Mouse (Mus musculus) embryo, embryonic 11 days (tissue): ENCODE results near the gene Lrch1.

Experiments
- DNase-seq: peaks from one replicate; pipeline ENCODE4 v3.0.0-alpha.2; 2015

Lrch1 gene

DNA sequence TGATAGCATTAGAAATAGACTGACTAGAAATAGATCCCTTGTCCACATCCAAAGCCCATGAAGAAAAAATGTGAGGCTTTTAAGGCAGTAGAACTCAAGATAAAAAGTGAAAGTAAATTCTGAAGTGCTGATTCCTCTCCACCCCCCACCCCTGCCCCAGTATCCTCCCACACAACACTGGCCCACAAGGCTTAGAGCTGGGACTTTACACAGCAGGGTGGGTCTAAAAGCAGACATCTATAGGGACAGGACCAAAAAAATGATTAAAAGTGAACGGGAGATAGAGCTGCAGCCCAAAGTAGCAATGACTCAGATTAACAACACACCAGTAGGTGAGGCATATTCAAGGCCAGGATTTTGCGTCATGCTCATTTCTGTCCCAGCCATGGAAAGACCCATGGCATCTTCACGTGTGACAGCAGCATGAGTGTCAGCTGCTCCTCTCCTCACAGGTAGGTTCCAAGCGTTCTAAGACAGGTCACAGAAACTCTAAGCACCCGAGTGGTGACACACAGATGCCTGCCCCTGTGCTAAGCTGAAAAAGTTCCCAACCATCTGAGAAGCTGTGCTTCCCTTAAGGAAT lies 29.1 kb downstream of the Lrch1 start:
- DNase-seq = no peak

DNA sequence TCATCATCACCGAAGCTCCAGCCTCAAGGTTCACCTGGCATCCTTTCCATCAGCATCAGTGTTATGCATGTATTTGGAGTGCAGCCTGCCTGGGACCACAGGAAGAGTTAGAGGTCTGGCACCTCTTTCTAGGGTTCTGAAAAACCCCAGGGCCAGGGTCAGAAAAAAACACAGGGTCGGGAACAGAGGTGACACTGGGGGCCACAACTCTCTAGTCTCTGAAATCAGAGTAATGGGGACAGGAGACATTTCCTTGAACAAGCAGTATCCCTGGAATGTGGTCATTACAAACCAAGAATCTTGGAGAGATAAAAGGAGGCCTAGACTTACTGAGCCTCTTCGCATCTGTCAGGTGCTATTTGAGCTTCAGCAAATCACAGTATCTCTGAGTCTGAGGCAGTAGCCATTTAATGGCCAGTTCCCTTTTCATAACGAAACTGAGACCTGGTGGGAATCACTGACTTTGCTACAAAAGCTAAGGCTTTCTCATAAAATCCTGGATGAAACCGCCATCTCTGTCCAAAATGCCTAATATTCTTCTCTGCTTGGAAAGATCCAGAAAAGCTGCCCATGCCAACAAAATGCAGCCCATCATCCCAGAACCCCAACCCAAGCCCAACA lies 30.1 kb downstream of the Lrch1 start:
- DNase-seq = no peak

DNA sequence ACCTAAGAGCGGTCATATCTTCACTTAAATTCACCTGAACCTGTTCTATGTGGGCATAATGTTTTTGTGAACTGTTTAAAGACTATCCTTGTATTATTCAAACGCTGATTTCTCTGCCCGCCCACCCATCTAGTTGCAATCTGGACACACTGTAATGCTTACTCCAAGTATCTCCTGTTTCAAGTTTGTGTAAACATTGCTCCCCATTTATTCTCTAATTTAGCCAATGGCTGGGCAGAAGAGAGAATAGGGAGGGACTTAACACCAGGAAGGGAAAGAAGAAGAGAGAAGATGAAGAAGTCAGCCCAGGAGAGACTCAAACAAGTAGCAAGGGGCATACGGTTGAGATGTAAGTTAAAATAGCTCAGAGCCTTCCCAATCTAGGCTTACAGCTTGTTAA lies 31.0 kb downstream of the Lrch1 start:
- DNase-seq = no peak

DNA sequence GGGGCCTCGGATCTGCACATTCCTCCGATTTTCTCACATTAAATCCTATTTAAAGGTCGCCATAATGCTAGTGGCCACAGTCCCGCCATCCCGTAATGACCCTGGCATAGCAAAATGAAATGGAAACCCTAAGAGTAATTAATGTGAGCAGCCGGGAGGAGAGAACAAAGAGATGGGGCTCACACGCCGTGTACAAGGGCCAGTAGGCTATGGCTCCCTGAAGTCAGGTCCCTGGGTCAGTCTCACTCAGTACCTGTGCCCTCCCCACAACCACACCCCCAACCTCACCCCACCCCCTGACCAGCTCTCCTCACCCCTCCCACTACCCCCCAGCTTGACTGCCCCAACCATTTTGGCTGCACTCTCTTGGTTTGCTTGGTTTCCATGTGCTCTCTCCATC lies 31.6 kb downstream of the Lrch1 start:
- DNase-seq = no peak

DNA sequence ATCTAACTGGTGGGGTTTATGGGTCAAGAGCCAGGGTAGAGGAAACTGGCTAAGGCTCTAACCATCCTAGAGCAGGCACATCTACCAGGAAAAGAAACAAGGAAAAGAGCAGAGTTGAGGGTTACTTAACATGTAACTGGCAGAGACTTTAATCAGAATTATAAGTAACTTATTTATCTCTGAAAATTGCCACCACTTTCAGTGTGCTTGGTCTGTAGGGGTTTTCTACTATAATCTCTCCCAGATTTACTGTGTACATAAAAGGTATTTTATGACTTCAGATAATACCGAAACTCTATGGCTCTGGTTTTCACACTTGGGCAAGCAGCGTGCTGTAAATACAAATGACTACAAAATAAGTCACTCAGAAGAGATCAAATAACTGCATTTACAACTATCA lies 32.0 kb downstream of the Lrch1 start:
- no peak for DNase-seq

DNA sequence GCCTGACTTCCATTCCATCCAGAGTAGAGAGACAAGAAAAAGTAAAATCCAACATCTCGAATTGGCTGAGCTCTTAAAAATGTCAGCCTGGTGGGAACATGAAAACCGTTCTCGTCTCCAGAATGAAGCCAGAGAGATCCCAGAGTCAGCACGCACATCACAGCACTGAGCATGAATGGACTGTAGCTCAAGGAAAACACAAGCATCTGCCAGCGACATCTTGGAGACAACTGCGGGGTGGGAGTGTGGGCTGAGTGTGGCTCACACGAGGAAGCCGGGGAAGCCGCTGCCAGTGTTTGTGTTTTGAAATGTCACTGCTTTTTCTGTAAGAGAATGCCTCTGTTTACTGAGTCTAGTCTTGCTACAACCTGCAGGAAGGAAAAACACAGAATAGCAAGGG lies 32.7 kb downstream of the Lrch1 start:
- no peak for DNase-seq

DNA sequence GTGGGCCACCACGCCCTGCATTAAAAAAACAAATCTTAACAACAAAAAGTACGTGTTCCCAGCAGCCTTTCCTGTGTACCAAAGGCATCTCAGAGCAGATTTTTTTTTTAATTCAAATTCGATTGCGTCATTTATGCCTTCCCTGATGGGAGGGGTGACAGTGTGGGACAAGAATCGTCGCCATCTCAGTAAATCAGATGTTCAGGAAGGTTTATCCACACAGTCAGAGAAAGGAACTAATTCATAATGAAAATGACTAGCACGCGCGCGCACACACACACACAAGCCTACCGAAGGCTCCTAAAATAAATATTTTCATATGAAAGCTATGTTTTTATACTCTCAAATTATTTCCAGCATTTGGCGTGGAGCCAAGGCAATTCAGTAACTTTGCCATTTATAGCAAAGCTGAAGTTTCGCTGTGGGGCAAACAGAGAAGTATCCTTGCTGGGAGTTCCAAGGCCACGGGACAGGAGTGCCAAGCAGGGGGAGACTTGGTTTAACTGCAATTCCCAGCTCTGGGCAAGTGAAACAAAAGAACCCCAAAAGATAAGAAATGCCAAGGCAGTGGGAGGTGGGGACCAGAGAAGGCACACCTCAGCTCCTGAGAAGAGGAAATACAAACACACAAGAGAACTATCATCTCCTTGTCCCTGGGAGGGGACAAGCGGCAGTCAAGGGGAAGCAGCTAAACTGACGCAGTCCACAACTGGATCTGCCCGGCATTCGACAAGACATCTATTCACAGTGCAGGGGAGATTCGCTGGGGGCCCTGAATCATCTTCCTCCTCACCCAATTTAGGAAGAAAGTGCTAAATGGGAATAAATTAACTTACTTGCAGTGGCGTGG lies 34.1 kb downstream of the Lrch1 start:
- no peak for DNase-seq

DNA sequence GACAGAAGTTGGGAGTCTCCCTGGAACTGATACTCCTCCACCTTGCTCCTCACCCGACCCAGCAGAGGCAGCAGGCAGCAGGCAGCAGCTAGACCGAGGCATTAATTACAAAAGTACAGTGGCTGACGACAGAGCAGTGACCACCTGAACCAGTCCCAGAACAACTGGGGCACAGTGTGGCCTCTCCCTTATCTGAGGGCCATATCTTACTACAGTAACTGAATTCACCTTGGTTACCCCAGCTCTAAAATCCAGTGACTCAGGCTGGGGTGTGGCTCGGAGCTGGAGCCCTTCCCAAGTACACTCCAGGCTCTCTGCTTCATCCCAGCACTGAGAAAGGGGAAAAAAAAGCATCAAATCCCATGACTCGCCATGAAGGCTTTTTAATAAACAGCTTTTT lies 37.3 kb downstream of the Lrch1 start:
- DNase-seq = no peak

DNA sequence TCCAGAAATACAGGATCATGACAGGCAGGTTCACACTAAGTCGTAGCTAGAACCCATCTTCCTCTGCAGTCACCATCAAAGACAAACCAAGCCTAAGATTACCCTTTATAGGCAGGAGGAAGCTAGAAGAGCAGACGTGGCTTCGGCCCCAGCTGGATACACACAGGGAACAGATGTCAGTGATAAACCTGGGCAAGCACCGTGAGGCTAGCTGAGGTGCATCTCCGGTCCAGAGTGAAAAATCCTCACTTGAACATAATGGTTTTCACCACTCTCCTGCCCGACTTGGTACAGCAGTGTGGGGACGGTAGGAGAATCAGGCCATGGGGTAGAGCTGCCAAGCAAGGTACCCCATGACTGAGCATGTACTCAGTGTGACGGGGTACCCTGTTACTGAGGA lies 38.7 kb downstream of the Lrch1 start:
- no peak for DNase-seq

DNA sequence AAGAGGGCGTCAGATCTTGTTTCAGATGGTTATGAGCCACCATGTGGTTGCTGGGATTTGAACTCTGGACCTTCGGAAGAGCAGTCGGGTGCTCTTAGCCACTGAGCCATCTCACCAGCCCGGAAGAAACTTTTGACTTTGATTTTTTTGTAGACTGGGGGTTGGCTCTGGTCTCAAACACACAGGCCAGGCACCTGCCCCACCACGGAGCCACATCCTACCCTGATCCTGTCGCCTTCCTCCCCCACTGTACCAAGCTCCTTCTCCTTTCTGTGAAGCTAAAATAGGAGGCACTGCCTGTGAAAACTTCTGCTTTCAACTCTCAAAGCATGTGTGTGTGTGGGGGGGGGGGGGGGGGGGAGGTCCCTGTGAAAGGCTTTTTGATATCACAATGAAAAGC lies 39.4 kb downstream of the Lrch1 start:
- no peak for DNase-seq

DNA sequence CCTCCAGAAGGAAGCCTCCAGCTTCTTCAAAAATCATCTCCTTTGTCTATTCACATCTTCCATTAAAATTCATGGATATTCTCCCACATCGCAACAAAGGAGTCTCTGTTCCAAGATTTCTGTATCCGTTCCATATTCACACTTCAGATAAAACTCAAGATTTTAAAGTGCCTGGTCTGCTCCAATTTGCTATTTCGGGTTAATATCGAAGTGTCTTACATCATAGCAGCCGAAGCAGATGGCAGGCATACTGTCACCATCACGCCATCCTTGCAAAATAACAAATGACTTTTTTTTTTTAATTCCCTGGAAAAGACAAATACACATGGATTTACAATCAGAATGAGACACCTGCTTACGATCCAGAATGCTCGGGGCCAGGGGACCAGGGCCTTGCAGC lies 40.0 kb downstream of the Lrch1 start:
- DNase-seq = no peak

DNA sequence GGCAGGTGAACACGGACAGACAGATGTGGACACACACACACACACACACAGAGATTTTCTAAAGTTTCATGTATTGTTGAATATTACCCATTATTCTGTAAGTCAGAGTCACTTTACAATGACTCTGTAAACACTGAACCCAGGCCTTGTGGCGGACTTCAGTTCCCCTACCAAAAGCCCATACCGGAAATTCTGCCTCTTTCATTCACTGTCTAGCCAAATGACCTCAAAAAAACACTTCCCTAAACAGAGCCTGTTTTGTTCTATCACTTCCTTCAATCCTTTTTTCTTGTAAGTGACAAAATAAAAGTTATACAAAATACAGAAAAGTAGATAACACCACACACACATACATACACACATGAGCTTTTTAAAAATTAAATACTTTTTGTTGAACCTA lies 41.7 kb downstream of the Lrch1 start:
- no peak for DNase-seq

DNA sequence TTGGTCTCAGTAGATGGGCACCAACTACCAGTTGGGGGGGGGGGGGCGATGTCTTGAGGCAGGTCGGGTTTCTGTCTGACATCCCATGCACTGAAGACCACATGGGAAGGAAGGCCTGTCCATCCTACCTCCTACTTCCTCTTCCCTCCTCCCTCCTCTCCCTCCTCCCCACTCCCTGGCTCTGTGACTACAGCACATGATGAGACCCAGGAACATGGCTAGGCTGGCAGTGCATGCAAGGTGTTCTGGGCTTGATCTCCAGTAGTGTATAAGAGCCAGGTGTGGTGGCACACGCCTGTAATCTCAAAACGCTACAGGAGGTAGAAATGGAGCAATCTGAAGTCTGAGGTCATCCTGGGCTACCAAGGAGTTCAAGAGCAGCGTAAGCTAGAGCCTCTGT lies 43.2 kb downstream of the Lrch1 start:
- no peak for DNase-seq

DNA sequence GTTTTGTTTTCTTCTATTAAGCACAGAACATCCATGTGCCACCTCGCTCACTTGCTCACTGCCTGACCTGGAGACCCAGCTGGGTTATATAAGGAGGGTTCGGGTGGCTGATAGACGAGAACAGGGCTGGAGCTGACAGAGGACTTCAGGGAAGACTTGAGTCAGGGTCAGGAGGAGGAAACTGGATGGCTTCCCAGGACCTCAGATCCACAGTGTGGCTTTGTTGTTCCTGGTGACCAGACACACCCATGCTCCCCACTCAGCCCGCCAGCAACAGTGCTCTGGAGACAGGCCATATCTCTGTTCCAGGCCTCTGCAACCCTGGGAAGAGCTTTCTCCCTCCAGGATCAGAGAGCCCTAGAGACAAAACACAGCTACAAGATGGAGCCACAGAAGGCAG lies 44.6 kb downstream of the Lrch1 start:
- no peak for DNase-seq

DNA sequence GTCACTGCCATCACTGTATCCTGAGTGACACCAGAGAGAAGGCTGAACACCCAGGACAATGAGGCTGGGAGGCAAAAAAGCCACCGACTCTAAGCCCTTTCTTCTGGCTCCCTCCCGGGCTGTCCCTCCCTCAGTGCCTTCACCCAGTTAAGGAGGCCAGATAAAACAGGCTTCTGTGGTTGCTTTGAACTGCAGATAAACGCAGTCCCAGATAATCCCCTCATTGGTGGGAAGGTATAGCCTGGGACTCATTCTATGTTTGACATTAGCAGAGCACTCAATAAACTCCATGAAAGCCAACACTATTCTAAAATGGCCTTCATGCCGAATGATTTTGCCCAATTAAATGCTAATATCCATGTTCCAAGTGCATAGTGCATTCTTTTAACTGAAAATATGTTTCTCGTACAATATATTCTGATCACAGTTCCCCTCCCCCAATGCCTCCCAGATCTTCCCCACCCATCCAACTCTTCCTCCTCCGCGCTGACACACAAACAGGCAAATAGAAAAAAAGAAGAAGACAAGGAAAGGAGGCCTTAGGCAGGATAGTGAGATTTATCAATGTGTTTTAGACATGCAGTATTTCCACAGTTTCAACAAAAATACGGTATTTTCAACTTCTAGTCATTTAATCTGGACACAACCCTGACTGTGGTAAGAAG lies 46.8 kb downstream of the Lrch1 start:
- no peak for DNase-seq

DNA sequence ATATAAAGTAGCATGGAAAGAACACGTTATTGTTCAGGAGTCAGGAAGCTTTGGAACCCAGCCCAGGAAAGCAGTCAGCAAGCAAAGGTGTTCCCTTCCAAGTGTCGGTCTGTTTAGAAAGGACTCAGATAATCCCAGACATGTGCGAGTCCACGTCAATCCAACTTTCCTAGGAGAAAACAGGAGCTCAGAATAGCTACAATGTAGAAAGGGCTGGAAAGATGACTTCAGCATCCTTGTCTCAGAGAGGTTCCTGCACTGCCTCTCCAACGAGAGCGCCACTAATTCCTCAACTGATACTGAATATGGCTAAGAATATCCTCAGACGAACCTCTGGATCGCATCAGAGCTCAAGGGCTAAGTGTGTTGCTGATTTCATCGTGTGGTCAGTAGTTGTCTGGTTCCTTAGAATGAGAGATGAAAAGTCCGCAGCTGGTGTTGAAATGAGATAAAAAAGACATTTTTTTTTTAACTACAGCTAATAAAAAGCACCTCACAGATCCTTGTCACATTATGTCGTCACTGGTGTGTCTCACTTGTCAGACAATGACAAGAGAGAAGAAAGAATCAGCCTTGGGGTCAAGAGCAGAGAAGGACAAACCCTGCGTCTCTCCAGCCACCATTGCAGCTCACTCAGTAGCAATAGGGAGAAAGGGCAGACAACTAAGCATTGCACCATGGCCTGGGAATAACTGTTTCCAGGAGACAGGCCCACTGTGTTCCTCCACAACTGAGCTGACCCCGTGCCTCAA lies 47.5 kb downstream of the Lrch1 start:
- DNase-seq = no peak

DNA sequence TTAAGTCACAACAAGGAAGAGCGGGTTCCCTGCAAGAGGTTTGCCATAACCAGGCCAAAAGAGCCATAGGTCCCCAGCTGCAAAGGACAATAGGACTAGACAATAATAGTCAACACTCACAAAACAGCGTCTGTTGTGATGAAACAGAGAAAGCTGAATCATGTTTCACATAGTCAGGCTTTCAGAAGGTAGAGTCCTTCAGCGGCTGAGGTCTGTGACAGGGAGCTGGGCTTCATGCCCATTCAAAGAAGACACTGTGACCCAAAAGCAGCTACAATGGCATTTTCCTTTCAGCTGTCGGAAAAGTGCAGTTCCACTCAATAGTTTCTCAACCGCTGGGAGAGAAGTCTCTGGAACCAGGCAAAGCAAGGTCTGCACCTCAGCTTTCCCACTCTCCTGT lies 48.7 kb downstream of the Lrch1 start:
- no peak for DNase-seq

DNA sequence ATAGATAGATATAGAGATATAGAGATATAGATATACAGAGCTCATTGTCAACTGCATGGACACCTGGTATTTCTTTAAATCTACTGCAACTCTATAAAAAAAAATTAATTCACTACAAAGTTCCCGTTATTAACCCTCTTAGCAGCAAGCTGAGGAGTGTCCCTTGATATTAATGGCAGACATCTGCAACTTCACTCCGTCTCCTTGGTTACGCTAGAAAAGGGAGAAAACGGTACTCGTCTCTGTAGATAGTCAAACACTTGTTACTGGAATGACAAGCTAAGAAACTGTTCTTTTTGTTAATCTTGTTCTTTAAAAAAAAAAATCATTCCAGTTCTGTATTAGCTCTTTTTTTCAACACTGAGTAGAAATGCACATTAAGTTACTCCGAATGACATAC lies 54.0 kb downstream of the Lrch1 start:
- DNase-seq = no peak

DNA sequence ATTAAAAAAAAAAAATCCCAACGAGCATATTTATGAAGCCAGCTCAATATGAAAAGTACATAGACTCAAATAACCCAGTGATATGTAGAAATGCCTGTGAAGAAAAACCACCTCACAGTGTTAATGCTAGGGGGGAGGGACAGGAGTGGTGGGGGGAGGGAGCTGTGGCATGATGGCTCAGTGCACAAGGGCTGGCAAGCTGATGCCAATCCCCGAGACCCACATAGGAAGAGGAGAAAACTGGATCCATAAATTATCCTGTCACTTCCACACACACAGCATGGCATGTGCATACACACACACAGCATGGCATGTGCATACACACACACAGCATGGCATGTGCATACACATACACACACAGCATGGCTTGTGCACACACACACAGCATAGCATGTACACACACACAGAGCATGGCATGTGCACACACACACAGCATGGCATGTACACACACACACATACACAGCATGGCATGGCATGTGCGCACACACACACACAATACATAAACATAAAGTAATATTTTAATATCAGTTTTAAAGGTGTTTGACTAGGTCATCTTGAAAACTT lies 54.5 kb downstream of the Lrch1 start:
- DNase-seq = no peak

DNA sequence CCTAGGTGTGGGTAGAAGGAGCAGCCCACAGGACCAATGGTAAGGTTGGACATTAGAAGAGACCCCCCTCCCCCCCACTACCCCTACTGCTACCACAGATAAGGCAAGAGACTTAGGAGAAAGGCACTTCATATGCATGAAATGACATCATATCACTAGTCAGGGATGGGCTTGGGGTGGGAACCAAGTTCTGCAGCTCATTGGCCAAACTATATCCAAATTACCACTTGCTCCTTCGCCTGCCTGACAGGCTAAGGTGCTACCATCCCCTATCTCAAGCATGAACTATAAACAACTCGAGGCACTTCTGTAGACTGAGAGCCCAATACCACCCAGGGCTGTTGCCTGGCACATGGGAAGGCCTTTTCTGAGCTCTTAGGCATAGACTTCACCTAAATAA lies 58.4 kb downstream of the Lrch1 start:
- DNase-seq = no peak

DNA sequence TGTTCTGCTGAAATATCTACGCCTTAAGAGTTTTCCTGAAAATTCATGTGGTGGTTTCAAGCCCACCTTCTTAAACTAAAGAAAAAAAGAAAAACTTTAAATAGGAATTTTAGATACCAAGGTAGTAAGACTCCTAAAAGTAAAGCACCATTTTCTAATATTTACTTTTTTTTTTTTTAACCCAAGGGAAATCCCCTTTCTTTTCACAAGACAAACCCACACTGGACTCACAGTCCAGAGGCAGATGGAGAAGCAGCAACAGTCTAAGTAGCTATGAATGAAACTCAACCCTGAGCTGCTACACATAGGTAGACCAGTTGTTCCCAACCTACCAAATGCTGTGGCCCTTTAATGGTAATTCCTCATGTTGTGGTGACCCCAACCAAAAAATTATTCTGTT lies 59.6 kb downstream of the Lrch1 start:
- DNase-seq = no peak

DNA sequence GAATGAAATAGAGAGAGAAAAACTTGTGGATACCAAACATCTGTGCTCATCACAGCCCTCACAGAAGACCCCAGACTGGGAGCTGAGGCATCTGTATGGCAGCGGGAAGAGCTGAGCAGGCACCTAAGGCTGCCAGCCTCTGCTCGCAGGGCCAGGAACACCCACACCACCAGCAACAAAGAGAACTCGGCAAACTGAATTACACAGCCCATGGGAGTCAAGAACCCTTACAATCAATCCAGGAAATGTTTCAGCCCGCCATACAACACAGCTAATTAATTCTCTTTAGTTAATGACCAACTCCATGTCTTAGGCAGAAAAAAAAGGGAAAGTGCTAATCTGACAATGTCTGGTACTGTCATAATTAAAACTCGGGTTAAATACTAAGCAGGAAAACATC lies 61.2 kb downstream of the Lrch1 start:
- no peak for DNase-seq

DNA sequence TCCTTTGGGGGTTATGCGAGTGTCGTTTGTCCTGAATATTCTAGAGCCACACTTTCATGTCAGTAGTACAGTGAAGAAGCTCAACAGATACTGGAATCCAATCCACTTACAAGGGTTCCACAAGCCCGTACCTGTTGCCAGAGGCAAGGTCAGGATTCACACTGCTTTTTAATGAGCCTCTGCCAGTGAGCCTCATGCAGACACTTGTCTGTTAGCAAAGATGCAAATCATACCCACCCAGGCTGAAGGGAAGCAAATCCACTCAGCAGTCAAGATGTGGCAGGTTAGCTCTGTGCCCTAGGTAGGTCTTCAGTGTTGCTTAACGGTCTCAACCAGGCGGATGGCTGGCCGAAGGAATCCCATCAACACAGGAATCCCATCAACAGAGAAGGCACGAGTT lies 62.8 kb downstream of the Lrch1 start:
- DNase-seq = no peak
